Mouse (Mus musculus) heart, embryonic 11.5 days (tissue): ENCODE data around the gene Spaca3. TPM values are rescaled to one million over a fixed set of nuclear protein-coding genes. Genes with fewer than 3 reads are reported as not detected.

ENCODE experiments used
- ATAC-seq: fragments of 200-750 bp; cut with Nextera tagmentation; replicated peaks from 2 replicates; pipeline ENCODE4 v1.8.0; 2017; ENCODE audit warnings: moderate library complexity; ENCODE audit not compliant: insufficient number of reproducible peaks, low FRiP score, low TSS enrichment
- H3K27ac ChIP-seq: fragments of 300-500 bp; sonication (generic); 2 replicates; pipeline ENCODE4 v1.5.1; 2014; ENCODE audit warnings: mild to moderate bottlenecking, low read depth, low read length
- H3K27me3 ChIP-seq: fragments of 300-500 bp; sonication (generic); 2 replicates; pipeline ENCODE4 v1.6.1; 2014; ENCODE audit warnings: mild to moderate bottlenecking, low read length, mixed read lengths; ENCODE audit not compliant: control insufficient read depth, insufficient read depth
- H3K36me3 ChIP-seq: fragments of 300-500 bp; sonication (generic); 2 replicates; pipeline ENCODE4 v1.6.1; 2014; ENCODE audit warnings: mild to moderate bottlenecking, low read length, moderate library complexity, mixed read lengths; ENCODE audit not compliant: control insufficient read depth, insufficient read depth
- H3K4me1 ChIP-seq: fragments of 300-500 bp; sonication (generic); 2 replicates; pipeline ENCODE4 v1.6.1; 2014; ENCODE audit warnings: low read length; ENCODE audit not compliant: control insufficient read depth, insufficient read depth
- H3K4me2 ChIP-seq: fragments of 300-500 bp; sonication (generic); 2 replicates; pipeline ENCODE4 v1.6.1; 2014; ENCODE audit warnings: mild to moderate bottlenecking, moderate library complexity
- H3K4me3 ChIP-seq: fragments of 300-500 bp; sonication (generic); 2 replicates; pipeline ENCODE4 v1.5.1; 2014; ENCODE audit warnings: low read depth, low read length
- H3K9ac ChIP-seq: fragments of 300-500 bp; sonication (generic); 2 replicates; pipeline ENCODE4 v1.6.1; 2014; ENCODE audit warnings: mild to moderate bottlenecking, low read depth, low read length, moderate library complexity
- H3K9me3 ChIP-seq: fragments of 300-500 bp; sonication (generic); replicated peaks from 2 replicates; pipeline ENCODE4 v1.6.1; 2016; ENCODE audit warnings: low read length; ENCODE audit not compliant: control insufficient read depth
- WGBS: fragments of 180-500 bp; shearing (Covaris S2); extraction: QIAGEN DNeasy Blood & Tissue Kit; methylation state at CpG from one replicate; pipeline ENCODE4 v1.1.7; 2014; ENCODE audit not compliant: insufficient replicate concordance; 5-methylcytosine and 5-hydroxymethylcytosine counted together
- polyA plus RNA-seq: library from polyadenylated mRNA; unstranded; fragments of >200 nt; fragmentation: Nextera tagmentation; extraction: Ambion mirVana; gene quantifications from 2 replicates; pipeline ENCODE4 v1.2.1, GENCODE M21; 2014

Spaca3 gene
- polyA plus RNA-seq, 1 experiment from 2014 or later, result not detected

DNA sequence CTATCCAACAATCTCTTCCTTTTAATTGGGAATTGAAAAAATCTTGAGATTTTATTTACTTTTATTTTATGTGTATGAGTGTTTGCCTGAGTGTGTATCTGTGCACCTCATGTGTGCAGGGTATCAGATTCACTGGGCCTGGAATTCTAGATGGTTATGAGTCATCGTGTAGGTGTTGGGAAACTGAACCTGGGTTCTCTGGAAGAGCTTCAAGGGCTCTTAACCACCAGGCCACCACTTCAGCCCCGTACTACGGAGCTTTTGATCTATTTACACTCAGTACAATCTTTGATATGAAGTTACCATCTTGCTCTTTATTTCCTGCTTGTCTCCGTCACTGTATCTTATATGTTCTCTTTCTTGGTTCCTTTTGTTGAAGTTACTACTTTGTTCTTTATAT is 42.4 kb downstream of the Spaca3 start:
- Histone ChIP-seq H3K27ac (no peak overlapping the region), H3K4me2 (no peak overlapping the region), H3K36me3 (no peaks in the 10 kb centered on the region), H3K4me1 (no peaks in the 10 kb centered on the region), H3K9ac (no peak overlapping the region), H3K9me3 (no peaks in the 10 kb centered on the region), H3K27me3 (no peaks in the 10 kb centered on the region), H3K4me3 (no peak overlapping the region)
- WGBS, result 66% methylated on average over 4 of the region's 4 CpGs
- ATAC-seq, result no peak

DNA sequence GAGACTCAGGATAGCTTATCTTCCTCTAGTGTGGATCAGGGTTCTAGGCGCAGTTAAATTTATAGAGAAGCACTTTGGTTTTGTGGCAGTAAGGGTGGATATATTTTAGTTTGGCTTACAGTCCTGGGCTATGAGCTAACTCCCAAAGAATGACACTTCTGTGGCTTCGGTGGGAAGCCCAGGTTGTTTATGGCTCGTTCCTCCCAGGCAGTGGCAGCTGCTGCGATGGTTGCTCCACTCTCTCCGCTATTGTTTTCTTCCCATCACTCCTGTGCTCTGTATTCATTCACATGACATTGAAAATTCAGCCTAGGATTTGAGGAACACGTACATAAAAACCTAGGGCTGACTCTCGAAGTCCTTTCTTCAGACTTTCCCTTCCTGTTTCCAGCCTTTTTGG is 44.5 kb downstream of the Spaca3 start:
- WGBS, result 64% methylated on average over 7 of the region's 7 CpGs
- no peaks in the 10 kb centered on the region for H3K9me3 ChIP-seq
- no peak for ATAC-seq
- H3K4me1 ChIP-seq, result no peaks in the 10 kb centered on the region
- no peaks in the 10 kb centered on the region for H3K27me3 ChIP-seq
- no peak overlapping the region for H3K9ac ChIP-seq
- H3K36me3 ChIP-seq, result no peaks in the 10 kb centered on the region
- H3K4me3 ChIP-seq, result no peak overlapping the region
- no peak overlapping the region for H3K4me2 ChIP-seq
- no peak overlapping the region for H3K27ac ChIP-seq

DNA sequence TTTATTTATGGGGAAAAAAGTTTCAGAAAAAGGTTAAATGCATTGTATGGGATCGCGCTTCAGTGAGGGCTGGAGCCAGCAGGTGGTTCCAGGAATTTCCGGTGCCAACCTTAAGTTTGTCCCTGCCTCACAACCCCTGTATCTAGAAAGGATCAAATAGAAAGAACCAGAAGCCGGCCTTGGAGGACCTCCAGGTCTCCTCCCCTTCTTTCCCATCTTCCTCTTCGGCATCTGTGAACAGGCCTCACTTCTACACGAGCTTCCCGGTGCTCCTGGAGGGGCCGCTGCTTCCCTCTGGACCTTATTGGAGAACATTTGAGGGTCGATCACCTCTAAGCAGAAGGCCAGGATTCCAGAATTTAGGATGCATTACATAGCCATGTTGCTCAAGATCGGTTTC is 45.3 kb downstream of the Spaca3 start:
- no peak for ATAC-seq
- Histone ChIP-seq H3K36me3 (no peaks in the 10 kb centered on the region), H3K4me1 (no peaks in the 10 kb centered on the region), H3K9me3 (no peaks in the 10 kb centered on the region), H3K9ac (no peak overlapping the region), H3K27me3 (no peaks in the 10 kb centered on the region), H3K4me2 (no peak overlapping the region), H3K4me3 (no peak overlapping the region), H3K27ac (no peak overlapping the region)
- WGBS, result 83% methylated on average over 10 of the region's 10 CpGs

DNA sequence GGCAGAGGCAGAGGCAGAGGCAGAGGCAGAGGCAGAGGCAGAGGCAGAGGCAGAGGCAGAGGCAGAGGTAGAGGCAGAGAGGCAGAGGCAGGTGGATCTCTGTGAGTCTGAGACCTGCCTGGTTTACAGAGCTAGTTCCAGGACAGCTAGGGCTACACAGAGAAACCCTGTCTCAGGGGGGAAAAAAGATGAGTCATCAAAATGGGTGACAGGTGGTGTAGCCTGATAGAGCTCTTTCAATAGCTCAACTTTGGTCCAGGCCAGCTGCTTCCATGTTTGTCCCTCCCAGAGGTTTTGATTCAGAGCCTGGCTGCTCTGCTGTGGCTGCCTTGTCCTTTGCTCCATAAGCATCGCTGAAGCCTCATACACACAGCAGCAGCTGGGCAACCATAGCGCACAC is 46.4 kb downstream of the Spaca3 start:
- no peaks in the 10 kb centered on the region for H3K36me3 ChIP-seq
- no peaks in the 10 kb centered on the region for H3K4me1 ChIP-seq
- no peak overlapping the region for H3K4me2 ChIP-seq
- WGBS, result 71% methylated on average over 2 of the region's 2 CpGs
- H3K27ac ChIP-seq, result no peak overlapping the region
- no peaks in the 10 kb centered on the region for H3K27me3 ChIP-seq
- H3K9me3 ChIP-seq, result no peaks in the 10 kb centered on the region
- no peak overlapping the region for H3K9ac ChIP-seq
- ATAC-seq, result no peak
- H3K4me3 ChIP-seq, result no peak overlapping the region

DNA sequence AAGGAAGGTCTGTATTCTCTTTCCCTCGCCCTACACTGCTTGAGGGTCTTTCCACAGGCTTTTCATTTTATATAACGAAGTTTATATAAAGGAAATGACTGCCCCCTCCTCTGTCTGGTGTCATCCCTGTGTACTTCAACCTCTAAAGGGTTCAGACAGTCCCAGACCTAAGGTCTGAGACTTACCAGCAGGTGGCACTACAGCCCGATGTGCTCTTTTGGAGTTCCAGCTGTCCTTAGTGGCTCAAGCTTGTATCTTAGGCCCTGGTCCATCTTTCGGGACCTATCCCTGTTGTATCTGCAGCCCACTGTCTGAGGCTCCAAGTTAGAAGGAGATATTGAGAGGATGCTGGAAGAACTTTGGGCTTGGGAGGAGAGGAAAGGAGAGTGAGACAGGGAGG is 48.3 kb downstream of the Spaca3 start:
- Histone ChIP-seq H3K4me2 (no peak overlapping the region), H3K4me1 (no peaks in the 10 kb centered on the region), H3K27ac (no peak overlapping the region), H3K9me3 (no peaks in the 10 kb centered on the region), H3K36me3 (no peaks in the 10 kb centered on the region), H3K4me3 (no peak overlapping the region), H3K9ac (no peak overlapping the region), H3K27me3 (no peaks in the 10 kb centered on the region)
- WGBS, result 23% methylated on average over 4 of the region's 4 CpGs
- no peak for ATAC-seq

DNA sequence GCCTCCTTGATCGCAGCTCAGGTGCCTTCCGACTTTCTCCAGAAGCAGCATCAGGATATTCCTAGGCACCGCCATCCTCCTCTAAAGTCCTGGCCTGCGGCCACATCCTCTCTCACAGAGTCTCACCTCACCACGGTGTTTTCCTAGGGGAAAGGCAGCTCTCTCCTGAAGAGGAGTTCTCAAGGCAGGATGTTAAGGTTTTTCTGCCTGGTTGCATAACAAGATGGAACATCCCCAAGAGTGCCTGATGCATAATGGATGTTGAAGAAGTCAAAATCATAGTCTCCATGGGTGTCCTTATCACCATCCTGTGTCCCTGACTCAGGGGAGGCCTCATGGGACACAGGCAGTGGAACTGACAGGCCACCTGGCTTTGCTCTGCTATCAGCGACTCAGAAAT is 49.7 kb downstream of the Spaca3 start:
- no peaks in the 10 kb centered on the region for H3K36me3 ChIP-seq
- 79% methylated on average over 6 of the region's 6 CpGs for WGBS
- no peak for ATAC-seq

DNA sequence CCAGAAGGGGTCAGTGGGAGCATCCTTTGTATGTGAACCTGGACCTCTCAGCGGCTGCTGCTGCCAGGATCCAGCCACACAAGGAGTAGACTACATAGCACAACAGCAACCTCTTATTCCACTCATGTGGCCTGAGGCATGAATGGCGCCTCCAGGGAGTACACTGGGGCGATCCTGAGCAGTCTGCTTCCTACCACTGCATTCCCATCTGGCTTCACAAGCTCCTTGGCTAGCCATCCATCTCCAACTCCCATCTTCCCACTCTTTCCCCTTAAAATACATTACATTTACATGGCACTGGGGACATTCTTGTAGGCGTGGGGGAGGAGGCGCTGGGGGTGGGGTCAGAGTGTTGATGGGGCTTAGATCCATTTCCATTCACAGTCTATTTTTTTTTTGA is 54.6 kb downstream of the Spaca3 start:
- H3K27me3 ChIP-seq, result no peaks in the 10 kb centered on the region
- H3K4me3 ChIP-seq, result no peak overlapping the region
- no peak for ATAC-seq
- no peak overlapping the region for H3K27ac ChIP-seq
- H3K9ac ChIP-seq, result no peak overlapping the region
- H3K4me2 ChIP-seq, result no peak overlapping the region
- H3K36me3 ChIP-seq, result no peaks in the 10 kb centered on the region
- H3K4me1 ChIP-seq, result no peaks in the 10 kb centered on the region
- whole genome bisulfite sequencing, result 78% methylated on average over 5 of the region's 5 CpGs
- no peaks in the 10 kb centered on the region for H3K9me3 ChIP-seq

More for the DNA sequence above, 49.7 kb downstream of the Spaca3 start:
- Histone ChIP-seq H3K9me3 (no peaks in the 10 kb centered on the region), H3K27me3 (no peaks in the 10 kb centered on the region), H3K27ac (no peak overlapping the region), H3K4me2 (no peak overlapping the region), H3K9ac (no peak overlapping the region), H3K4me3 (no peak overlapping the region), H3K4me1 (no peaks in the 10 kb centered on the region)

DNA sequence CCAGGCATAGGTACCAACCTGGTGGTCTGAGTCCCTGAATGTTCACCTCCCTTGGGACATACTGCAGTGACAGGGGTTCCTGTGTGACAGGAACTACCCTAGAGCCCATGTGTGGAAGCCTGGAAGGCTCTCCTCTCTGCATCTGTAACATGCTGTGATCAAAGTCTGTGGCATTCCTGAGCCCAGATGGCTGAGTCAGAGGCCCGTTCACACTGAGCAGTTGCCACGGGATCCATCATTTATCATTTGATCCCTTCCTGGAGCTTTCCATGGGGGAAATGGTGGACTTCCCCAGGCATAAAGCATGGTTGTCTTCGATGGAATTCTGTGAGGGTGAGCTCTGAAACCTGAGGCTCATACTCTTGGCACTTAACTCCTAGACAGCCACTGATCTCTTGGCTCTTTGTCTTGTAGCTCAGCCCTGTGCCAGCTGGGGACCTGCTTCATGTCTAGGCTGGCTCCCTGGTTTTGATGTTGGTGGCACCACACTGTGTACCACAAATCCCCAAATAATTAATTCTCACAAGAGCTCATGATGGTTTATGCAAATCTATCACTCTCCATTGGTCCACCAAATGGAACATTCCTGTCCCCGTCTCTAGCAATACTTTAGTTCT is 55.4 kb downstream of the Spaca3 start:
- Histone ChIP-seq H3K4me2 (no peak overlapping the region), H3K36me3 (no peaks in the 10 kb centered on the region), H3K4me3 (no peak overlapping the region), H3K27me3 (no peaks in the 10 kb centered on the region), H3K9ac (no peak overlapping the region), H3K4me1 (no peaks in the 10 kb centered on the region), H3K9me3 (no peaks in the 10 kb centered on the region), H3K27ac (no peak overlapping the region)
- WGBS, result 37% methylated on average over 4 of the region's 4 CpGs
- no peak for ATAC-seq
